Mouse (Mus musculus) stomach, postnatal 0 days (tissue): ENCODE data around the gene Icos. TPM values are rescaled to one million over a fixed set of nuclear protein-coding genes. Genes with fewer than 3 reads are reported as not detected.
A peak's percentile ranks its signal among the peaks of the same experiment; 100 is the strongest.

ENCODE experiments used
- ATAC-seq: fragments of 200-750 bp; cut with Nextera tagmentation; 2 replicates; pipeline ENCODE4 v1.8.0; 2017; ENCODE audit not compliant: low FRiP score, low TSS enrichment
- DNase-seq: peaks from one replicate; pipeline ENCODE4 v3.0.0-alpha.2; 2016; ENCODE audit warnings: low spot score
- H3K27ac ChIP-seq: fragments of 300-500 bp; sonication (generic); replicated peaks from 2 replicates; pipeline ENCODE4 v1.5.1; 2014; ENCODE audit warnings: mild to moderate bottlenecking, control low read depth
- H3K27me3 ChIP-seq: fragments of 300-500 bp; sonication (generic); 2 replicates; pipeline ENCODE4 v1.6.1; 2014; ENCODE audit warnings: low read length; ENCODE audit not compliant: control insufficient read depth, insufficient read depth
- H3K36me3 ChIP-seq: fragments of 300-500 bp; sonication (generic); 2 replicates; pipeline ENCODE4 v1.6.1; 2014; ENCODE audit warnings: low read length, mixed read lengths; ENCODE audit not compliant: control insufficient read depth, insufficient read depth
- H3K4me1 ChIP-seq: fragments of 300-500 bp; sonication (generic); replicated peaks from 2 replicates; pipeline ENCODE4 v1.6.1; 2014; ENCODE audit warnings: antibody characterized with exemption; ENCODE audit not compliant: control insufficient read depth, insufficient read depth
- H3K4me2 ChIP-seq: fragments of 300-500 bp; sonication (generic); replicated peaks from 2 replicates; pipeline ENCODE4 v1.6.1; 2014; ENCODE audit warnings: low read depth, mild to moderate bottlenecking, control low read depth, moderate library complexity
- H3K4me3 ChIP-seq: fragments of 300-500 bp; sonication (generic); 2 replicates; pipeline ENCODE4 v1.5.1; 2014; ENCODE audit warnings: low read depth, low read length, control low read depth
- H3K9ac ChIP-seq: fragments of 300-500 bp; sonication (generic); 2 replicates; pipeline ENCODE4 v1.6.1; 2014; ENCODE audit warnings: mild to moderate bottlenecking, low read length, control low read depth, mixed read lengths
- H3K9me3 ChIP-seq: fragments of 300-500 bp; sonication (generic); 2 replicates; pipeline ENCODE4 v1.6.1; 2016; ENCODE audit warnings: low read length; ENCODE audit not compliant: control insufficient read depth
- CTCF ChIP-seq: IDR thresholded peaks from 2 replicates; pipeline ENCODE4 v1.5.1; 2016; ENCODE audit warnings: antibody characterized with exemption, low read depth, mild to moderate bottlenecking, moderate library complexity
- EP300 ChIP-seq: optimal IDR thresholded peaks from 2 replicates; pipeline ENCODE3; 2016; ENCODE audit warnings: antibody characterized with exemption
- WGBS: fragments of 180-500 bp; shearing (Covaris S2); extraction: QIAGEN DNeasy Blood & Tissue Kit; methylation state at CpG from one replicate; pipeline ENCODE4 v1.1.7; 2014; 5-methylcytosine and 5-hydroxymethylcytosine counted together
- polyA plus RNA-seq: library from polyadenylated mRNA; unstranded; fragments of >200 nt; fragmentation: Nextera tagmentation; extraction: Ambion mirVana; gene quantifications from 2 replicates; pipeline ENCODE4 v1.2.1, GENCODE M21; 2015

Gene Icos
- polyA plus RNA-seq, 1 experiment from 2014 or later = 0.08 TPM

GRCm38 (mm10) chr1:60948112-60948511 is 29.6 kb upstream of the Icos start:
- H3K4me3 ChIP-seq = no peak overlapping the region
- no peaks in the 10 kb centered on the region for H3K27me3 ChIP-seq
- no peak for ATAC-seq
- 63% methylated on average over 6 of the region's 6 CpGs for WGBS
- no peak for DNase-seq
- H3K36me3 ChIP-seq = no peaks in the 10 kb centered on the region
- H3K4me2 ChIP-seq = no peak overlapping the region
- no peaks in the 10 kb centered on the region for H3K9me3 ChIP-seq
- H3K27ac ChIP-seq = no peak overlapping the region
- no peaks in the 10 kb centered on the region for H3K4me1 ChIP-seq
- H3K9ac ChIP-seq = no peak overlapping the region
- TF ChIP-seq EP300 = no peak
- TF ChIP-seq CTCF = no peak

DNA sequence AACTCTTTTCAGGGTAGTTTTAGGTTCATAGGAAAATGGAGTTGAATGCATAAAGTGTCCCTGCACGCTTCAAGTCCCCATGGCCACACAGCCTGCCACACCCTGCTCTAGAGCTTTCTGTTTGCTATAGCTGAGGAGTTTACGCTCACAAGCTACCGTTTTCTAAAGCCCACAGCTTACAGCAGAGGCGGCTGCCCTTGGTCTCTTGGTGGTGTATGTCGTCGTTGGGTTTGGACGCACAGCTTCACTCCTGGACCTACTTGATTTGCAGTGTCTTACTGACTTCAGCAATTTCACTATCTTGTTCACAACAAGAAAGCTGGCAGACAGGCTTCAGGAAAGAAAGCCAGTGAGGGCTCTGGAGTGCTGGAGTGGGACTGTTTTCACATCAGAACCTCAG is 24.8 kb upstream of the Icos start:
- no peak overlapping the region for H3K4me3 ChIP-seq
- peak overlapping the region; percentile 23; the same call in 1 of the 2 replicates for H3K4me2 ChIP-seq
- H3K27ac ChIP-seq = no peak overlapping the region; the same call in 1 of the 2 replicates
- H3K9ac ChIP-seq = peak overlapping the region; percentile 13; the same call in 1 of the 2 replicates
- TF ChIP-seq CTCF = no peak
- no peak for TF ChIP-seq EP300
- peak; percentile 36 for DNase-seq
- no peaks in the 10 kb centered on the region for H3K4me1 ChIP-seq
- no peak for ATAC-seq
- WGBS = 34% methylated on average over 7 of the region's 7 CpGs
- no peaks in the 10 kb centered on the region for H3K9me3 ChIP-seq
- no peaks in the 10 kb centered on the region for H3K27me3 ChIP-seq
- no peaks in the 10 kb centered on the region for H3K36me3 ChIP-seq

DNA sequence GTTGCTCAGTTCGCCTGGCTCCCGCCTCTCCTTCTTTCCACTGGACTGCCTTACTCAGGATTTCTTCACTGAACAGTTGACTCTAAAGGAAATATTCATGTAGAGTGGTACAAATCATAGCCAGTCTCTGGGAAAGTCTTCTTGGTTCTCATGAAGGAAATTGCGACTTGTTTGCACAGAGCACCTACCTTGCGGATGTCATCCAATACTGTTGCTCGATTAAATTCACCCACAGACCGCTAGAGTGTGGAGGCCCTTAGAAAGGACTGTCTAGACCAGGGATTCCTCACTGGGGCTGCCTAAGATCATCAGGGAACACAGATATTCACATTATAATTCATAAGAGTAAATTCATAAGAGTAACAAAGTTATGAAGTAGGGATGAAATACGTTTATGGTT is 24.0 kb upstream of the Icos start:
- Histone ChIP-seq H3K4me3 (no peak overlapping the region), H3K4me1 (no peaks in the 10 kb centered on the region), H3K27ac (no peak overlapping the region), H3K4me2 (no peak overlapping the region), H3K9ac (no peak overlapping the region), H3K27me3 (no peaks in the 10 kb centered on the region), H3K9me3 (no peaks in the 10 kb centered on the region), H3K36me3 (no peaks in the 10 kb centered on the region)
- TF ChIP-seq CTCF (no peak), EP300 (no peak)
- ATAC-seq (no peak), DNase-seq (no peak)
- WGBS = 82% methylated on average over 7 of the region's 7 CpGs

DNA sequence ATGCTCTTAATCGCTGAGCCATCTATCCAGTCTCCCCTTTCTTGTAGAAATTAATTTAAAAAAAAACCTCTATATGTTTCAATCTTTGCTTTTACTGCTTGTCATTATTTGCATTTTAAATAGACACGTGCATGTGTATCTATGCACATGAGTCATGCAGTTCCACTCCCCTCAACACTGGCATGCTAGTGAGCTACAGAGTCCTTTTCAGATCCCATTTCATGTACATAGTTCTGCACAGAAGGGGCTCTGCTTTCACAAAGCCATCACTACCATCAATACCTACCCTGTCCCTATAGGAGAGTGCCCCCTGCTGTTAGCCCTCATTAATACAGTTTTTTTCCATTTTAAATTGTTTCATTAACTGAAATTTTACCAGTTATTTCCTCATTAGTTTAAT is 23.0 kb upstream of the Icos start:
- H3K9ac ChIP-seq = no peak overlapping the region
- no peaks in the 10 kb centered on the region for H3K9me3 ChIP-seq
- H3K4me2 ChIP-seq = no peak overlapping the region
- H3K27ac ChIP-seq = no peak overlapping the region
- H3K27me3 ChIP-seq = no peaks in the 10 kb centered on the region
- DNase-seq = no peak
- 40% methylated on average over 2 of the region's 2 CpGs for WGBS
- TF ChIP-seq EP300 = no peak
- peak; percentile 78 for TF ChIP-seq CTCF
- no peaks in the 10 kb centered on the region for H3K36me3 ChIP-seq
- no peak for ATAC-seq
- no peak overlapping the region for H3K4me3 ChIP-seq
- H3K4me1 ChIP-seq = no peaks in the 10 kb centered on the region

GRCm38 (mm10) chr1:60955186-60955585 is 22.5 kb upstream of the Icos start:
- Histone ChIP-seq H3K27ac (no peak overlapping the region), H3K4me3 (no peak overlapping the region), H3K9ac (no peak overlapping the region), H3K4me2 (no peak overlapping the region), H3K4me1 (no peaks in the 10 kb centered on the region), H3K36me3 (no peaks in the 10 kb centered on the region), H3K27me3 (no peaks in the 10 kb centered on the region), H3K9me3 (no peaks in the 10 kb centered on the region)
- WGBS = 84% methylated on average over 3 of the region's 3 CpGs
- no peak for TF ChIP-seq CTCF
- no peak for TF ChIP-seq EP300
- no peak for ATAC-seq
- no peak for DNase-seq

DNA sequence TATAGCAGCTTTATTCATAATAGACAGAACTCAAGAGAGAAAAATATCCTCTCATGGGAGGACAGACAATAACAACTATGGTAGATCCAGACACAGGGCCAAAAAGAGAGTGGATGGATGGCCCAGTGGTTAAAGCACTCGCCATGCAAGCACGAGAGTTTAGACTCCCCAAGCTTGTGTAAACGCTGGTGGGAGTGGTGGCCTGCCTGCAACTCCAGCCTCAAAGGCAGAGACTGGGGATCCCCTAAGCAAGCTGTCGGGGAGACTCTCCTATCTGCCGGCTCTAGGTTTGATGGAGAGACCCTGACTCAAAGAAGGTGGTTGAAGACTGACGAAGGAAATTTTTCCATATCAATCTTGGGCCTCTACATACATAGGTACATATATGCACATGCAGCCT is 21.5 kb upstream of the Icos start:
- no peak for ATAC-seq
- TF ChIP-seq EP300 (no peak), CTCF (no peak)
- Histone ChIP-seq H3K4me2 (no peak overlapping the region), H3K9me3 (no peaks in the 10 kb centered on the region), H3K36me3 (no peaks in the 10 kb centered on the region), H3K27ac (no peak overlapping the region), H3K4me3 (no peak overlapping the region), H3K27me3 (no peaks in the 10 kb centered on the region), H3K9ac (no peak overlapping the region), H3K4me1 (no peaks in the 10 kb centered on the region)
- DNase-seq = no peak
- WGBS = 74% methylated on average over 6 of the region's 6 CpGs
